In genomic region chr7:73069352-73069751, GRCm38 (mm10) we compare ENCODE assay signal across 14 mouse cellular contexts.
"Had no signal": no experiment of that assay in that cellular context is flagged by ENCODE, and none has a peak within 500 bp of the region (broad histone marks: within the 10 kb centered on the region; RNA-seq: fewer than 3 reads in every experiment).

No protein-coding gene starts in this region.

- DNase-seq: kidney, adult 2 months; kidney, postnatal 14 days; left cerebral cortex, postnatal 4 days; lung, postnatal 10 days; midbrain, embryonic 14.5 days; thymus, adult 2 months; thymus, postnatal 25 days had no signal

- H3K9ac ChIP-seq: kidney, embryonic 15.5 days; limb, embryonic 13.5 days; liver, embryonic 14.5 days; neural tube, embryonic 15.5 days had no signal

- H3K4me3 ChIP-seq: kidney, embryonic 15.5 days; limb, embryonic 13.5 days; midbrain, embryonic 10.5 days; myocyte; neural tube, embryonic 15.5 days had no signal

- H3K36me3 ChIP-seq: kidney, embryonic 15.5 days; limb, embryonic 13.5 days; midbrain, embryonic 10.5 days; neural tube, embryonic 15.5 days had no signal

- H3K27me3 ChIP-seq: kidney, embryonic 15.5 days; limb, embryonic 13.5 days; neural tube, embryonic 15.5 days had no signal

- H3K4me2 ChIP-seq: kidney, embryonic 15.5 days; limb, embryonic 13.5 days; neural tube, embryonic 15.5 days had no signal

- H3K4me1 ChIP-seq: limb, embryonic 13.5 days; midbrain, embryonic 10.5 days; neural tube, embryonic 15.5 days had no signal

- H3K9me3 ChIP-seq: kidney, embryonic 15.5 days; midbrain, embryonic 10.5 days; neural tube, embryonic 15.5 days had no signal

- H3K27ac ChIP-seq: kidney, embryonic 15.5 days; limb, embryonic 13.5 days; liver, embryonic 14.5 days; midbrain, embryonic 10.5 days; neural tube, embryonic 15.5 days; stomach, postnatal 0 days had no signal
